Mouse (Mus musculus): Measurements from ENCODE around the gene Pcp4l1. TPM values are rescaled to one million over a fixed set of nuclear protein-coding genes. Genes with fewer than 3 reads are reported as not detected.

Gene Pcp4l1
- polyA plus RNA-seq, 1 experiment from 2014 or later: 7.3 TPM

DNA sequence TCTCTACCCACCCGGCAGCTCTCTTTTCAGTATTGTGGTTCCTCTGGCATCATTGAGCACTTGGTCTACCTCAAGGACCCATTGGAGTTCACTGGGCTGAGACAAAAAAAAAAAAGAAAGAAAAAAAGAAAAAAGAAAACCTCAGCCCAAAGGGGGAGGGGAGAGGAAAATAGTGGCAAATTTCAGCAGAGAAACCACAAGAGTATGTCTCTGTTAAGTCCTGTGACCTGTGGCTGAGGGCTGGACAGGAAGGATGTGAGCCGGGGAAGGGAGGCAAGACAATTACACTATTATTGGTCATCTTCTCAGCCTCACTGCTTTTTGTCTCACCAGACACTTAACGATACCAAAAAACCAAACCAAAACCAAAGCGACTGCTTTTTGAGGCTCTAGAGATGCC is 35.8 kb upstream of the Pcp4l1 start:
- H3K4me3 ChIP-seq: no peak overlapping the region
- H3K36me3 ChIP-seq (replicated peaks): peaks cover 39% of the 10 kb centered on the region
- WGBS: 69% methylated on average over 4 of the region's 4 CpGs
- H3K27me3 ChIP-seq (ENCODE audit: poor library complexity, severe bottlenecking): no peaks in the 10 kb centered on the region
- H3K27ac ChIP-seq: no peak overlapping the region
- DNase-seq (ENCODE audit: extremely low spot score, low spot score): no peak
- no peaks in the 10 kb centered on the region for H3K9me3 ChIP-seq
- H3K4me1 ChIP-seq: peaks cover 26% of the 10 kb centered on the region

DNA sequence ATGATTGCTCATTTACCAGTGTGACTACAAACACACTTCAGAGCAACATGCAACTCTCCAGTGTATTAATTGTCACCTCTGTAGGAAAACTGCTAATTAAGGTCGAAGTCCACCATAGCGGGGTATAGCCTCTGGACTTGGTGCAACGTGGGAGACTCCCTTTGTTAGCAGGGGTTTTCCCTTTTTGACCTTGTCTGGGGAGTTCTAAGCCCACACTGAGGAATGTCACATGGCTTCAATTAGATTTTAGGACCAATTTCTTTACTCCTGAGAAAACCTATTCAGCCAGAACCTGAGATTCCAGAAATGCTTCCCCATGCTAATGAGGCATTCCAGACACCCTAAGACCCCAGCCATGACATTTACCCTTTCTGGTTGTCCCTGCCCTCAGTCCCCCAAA is 34.1 kb upstream of the Pcp4l1 start:
- H3K27me3 ChIP-seq (ENCODE audit: poor library complexity, severe bottlenecking): no peaks in the 10 kb centered on the region
- H3K4me3 ChIP-seq: no peak overlapping the region
- WGBS: 30% methylated on average over 3 of the region's 3 CpGs
- H3K27ac ChIP-seq: peak overlapping the region; percentile 72
- peaks cover 23% of the 10 kb centered on the region for H3K36me3 ChIP-seq (replicated peaks)
- DNase-seq (ENCODE audit: extremely low spot score, low spot score): no peak
- H3K4me1 ChIP-seq: peaks cover 29% of the 10 kb centered on the region
- no peaks in the 10 kb centered on the region for H3K9me3 ChIP-seq

DNA sequence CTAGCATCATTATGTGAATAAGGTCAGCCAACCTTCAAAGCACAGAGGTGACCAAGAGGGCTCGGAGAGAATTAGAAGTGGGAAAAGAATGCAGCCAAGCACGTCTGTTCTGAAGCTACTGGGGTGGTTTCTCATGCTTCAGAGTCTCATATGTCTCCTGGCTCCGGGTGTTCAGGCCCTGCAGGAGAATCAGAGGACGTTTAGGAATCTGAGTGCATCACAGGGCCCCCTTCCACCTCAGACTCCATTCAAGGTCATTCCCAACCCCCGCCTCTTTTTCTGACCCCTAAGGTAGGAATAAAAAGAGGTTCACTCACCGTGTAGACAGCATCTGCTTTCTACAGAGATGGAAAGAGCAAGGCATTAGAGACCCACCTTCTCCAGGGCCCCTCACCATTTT is 33.7 kb upstream of the Pcp4l1 start:
- no peaks in the 10 kb centered on the region for H3K27me3 ChIP-seq (ENCODE audit: poor library complexity, severe bottlenecking)
- H3K27ac ChIP-seq: peak overlapping the region; percentile 72
- peaks cover 18% of the 10 kb centered on the region for H3K36me3 ChIP-seq (replicated peaks)
- DNase-seq (ENCODE audit: extremely low spot score, low spot score): no peak
- no peaks in the 10 kb centered on the region for H3K9me3 ChIP-seq
- H3K4me1 ChIP-seq: peaks cover 33% of the 10 kb centered on the region
- H3K4me3 ChIP-seq: no peak overlapping the region; the same call in 1 of the 2 replicates
- 35% methylated on average over 6 of the region's 6 CpGs for WGBS

- WGBS: 82% methylated on average over 1 of the region's 1 CpGs
- Histone ChIP-seq H3K27me3 (ENCODE audit: poor library complexity, severe bottlenecking) (no peaks in the 10 kb centered on the region), H3K4me1 (peaks cover 38% of the 10 kb centered on the region), H3K27ac (no peak overlapping the region), H3K9me3 (no peaks in the 10 kb centered on the region), H3K36me3 (replicated peaks) (no peaks in the 10 kb centered on the region), H3K4me3 (no peak overlapping the region)
- no peak for DNase-seq (ENCODE audit: extremely low spot score, low spot score)
Measured at GRCm38 (mm10) chr1:171227879-171228278, 31.8 kb upstream of the Pcp4l1 start.

DNA sequence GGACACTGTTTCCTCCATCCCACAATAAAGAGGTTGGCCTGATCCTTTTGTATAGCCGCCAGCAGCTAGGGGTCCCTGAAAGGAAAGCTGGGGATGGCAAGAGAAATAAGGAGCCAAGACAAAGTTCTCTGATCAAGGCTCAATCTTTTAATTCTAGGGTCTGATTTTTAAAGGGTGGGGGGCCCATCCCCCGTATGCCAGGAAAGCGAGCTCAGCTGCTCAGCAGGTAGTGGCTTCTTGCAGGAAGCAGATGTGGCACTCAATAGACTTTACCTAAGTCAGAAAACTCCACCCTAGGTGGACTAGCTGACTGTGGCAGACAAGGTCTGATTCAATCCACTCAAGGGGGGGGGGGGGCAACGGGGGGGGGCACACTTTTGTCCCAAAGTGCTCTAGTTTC is 30.7 kb upstream of the Pcp4l1 start:
- no peaks in the 10 kb centered on the region for H3K27me3 ChIP-seq (ENCODE audit: poor library complexity, severe bottlenecking)
- H3K36me3 ChIP-seq (replicated peaks): no peaks in the 10 kb centered on the region
- no peaks in the 10 kb centered on the region for H3K9me3 ChIP-seq
- H3K4me1 ChIP-seq: peaks cover 44% of the 10 kb centered on the region
- no peak overlapping the region for H3K4me3 ChIP-seq
- DNase-seq (ENCODE audit: extremely low spot score, low spot score): no peak
- no peak overlapping the region for H3K27ac ChIP-seq
- WGBS: 43% methylated on average over 4 of the region's 4 CpGs

- H3K9me3 ChIP-seq: no peaks in the 10 kb centered on the region
- WGBS: 84% methylated on average over 5 of the region's 5 CpGs
- peaks cover 45% of the 10 kb centered on the region for H3K4me1 ChIP-seq
- no peak within 1 kb of the TSS for H3K4me3 ChIP-seq
- H3K36me3 ChIP-seq (replicated peaks): peaks cover 8% of the 10 kb centered on the region
- H3K27me3 ChIP-seq (ENCODE audit: poor library complexity, severe bottlenecking): no peaks in the 10 kb centered on the region
- DNase-seq (ENCODE audit: extremely low spot score, low spot score): no peak
- no peak within 1 kb of the TSS for H3K27ac ChIP-seq
Measured at GRCm38 (mm10) chr1:171224857-171225256, 28.8 kb upstream of the Pcp4l1 start, which contains the start of gene Apoa2. Gene Apoa2 (plus strand): TSS chr1:171225054.

DNA sequence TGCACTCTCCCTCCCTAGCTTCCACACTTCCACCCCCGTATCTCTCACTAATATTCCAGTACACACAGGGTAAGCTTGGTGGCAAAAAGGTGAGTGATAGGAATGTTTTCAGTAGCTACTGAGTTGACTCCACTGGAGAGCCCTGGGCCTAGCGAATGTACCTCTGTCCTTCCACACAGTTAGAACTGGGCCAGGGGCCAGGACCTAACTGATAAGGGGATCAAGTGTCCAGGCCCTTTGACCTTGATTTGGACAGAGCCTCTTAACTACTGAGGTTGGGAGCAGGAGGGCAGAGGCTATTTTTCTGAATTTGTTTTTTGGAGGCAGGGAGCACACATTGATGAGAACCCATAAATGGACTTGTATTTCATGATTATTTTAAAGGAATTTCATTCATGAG is 27.7 kb upstream of the Pcp4l1 start:
- Histone ChIP-seq H3K27me3 (ENCODE audit: poor library complexity, severe bottlenecking) (no peaks in the 10 kb centered on the region), H3K27ac (no peak overlapping the region), H3K9me3 (no peaks in the 10 kb centered on the region), H3K4me1 (peaks cover 37% of the 10 kb centered on the region), H3K36me3 (replicated peaks) (peaks cover 19% of the 10 kb centered on the region), H3K4me3 (no peak overlapping the region)
- DNase-seq (ENCODE audit: extremely low spot score, low spot score): no peak
- 84% methylated on average over 2 of the region's 2 CpGs for WGBS

DNA sequence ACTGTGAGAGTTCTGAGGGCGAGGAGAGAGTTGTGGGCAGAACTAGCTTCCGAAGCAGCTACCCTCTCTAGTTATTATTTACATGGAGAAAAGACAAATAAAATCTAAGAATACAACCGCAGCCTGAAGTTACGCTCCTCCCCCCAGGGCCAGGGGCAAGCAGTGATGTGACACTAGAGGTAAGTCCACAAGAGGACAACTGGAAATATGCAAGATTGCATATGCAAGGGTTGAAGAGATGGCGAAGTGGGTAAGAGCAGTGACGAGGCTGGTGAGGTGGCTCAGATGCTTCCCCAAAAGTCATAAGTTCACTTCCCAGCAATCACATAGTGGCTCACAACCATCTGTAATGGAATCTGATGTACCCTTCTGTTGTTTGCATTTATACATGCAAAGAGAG is 27.1 kb upstream of the Pcp4l1 start:
- 85% methylated on average over 6 of the region's 6 CpGs for WGBS
- H3K27ac ChIP-seq: peak overlapping the region; percentile 88
- peak overlapping the region; percentile 73 for H3K4me3 ChIP-seq

GRCm38 (mm10) chr1:171222238-171223155 is 26.4 kb upstream of the Pcp4l1 start, which contains the start of gene Tomm40l:
Gene Tomm40l (minus strand): TSS chr1:171222514.
- WGBS: 3% methylated on average over 28 of the region's 28 CpGs
- Histone ChIP-seq H3K27me3 (ENCODE audit: poor library complexity, severe bottlenecking) (no peaks in the 10 kb centered on the region), H3K9me3 (no peaks in the 10 kb centered on the region), H3K4me1 (peaks cover 33% of the 10 kb centered on the region), H3K36me3 (replicated peaks) (peaks cover 27% of the 10 kb centered on the region), H3K4me3 (peak within 1 kb of the TSS; percentile 73), H3K27ac (peak within 1 kb of the TSS; percentile 88)
- DNase-seq (ENCODE audit: extremely low spot score, low spot score): peak; percentile 95

More for the DNA sequence above, 27.1 kb upstream of the Pcp4l1 start:
- no peaks in the 10 kb centered on the region for H3K9me3 ChIP-seq
- H3K4me1 ChIP-seq: peaks cover 33% of the 10 kb centered on the region
- no peak for DNase-seq (ENCODE audit: extremely low spot score, low spot score)
- H3K36me3 ChIP-seq (replicated peaks): peaks cover 25% of the 10 kb centered on the region
- H3K27me3 ChIP-seq (ENCODE audit: poor library complexity, severe bottlenecking): no peaks in the 10 kb centered on the region

DNA sequence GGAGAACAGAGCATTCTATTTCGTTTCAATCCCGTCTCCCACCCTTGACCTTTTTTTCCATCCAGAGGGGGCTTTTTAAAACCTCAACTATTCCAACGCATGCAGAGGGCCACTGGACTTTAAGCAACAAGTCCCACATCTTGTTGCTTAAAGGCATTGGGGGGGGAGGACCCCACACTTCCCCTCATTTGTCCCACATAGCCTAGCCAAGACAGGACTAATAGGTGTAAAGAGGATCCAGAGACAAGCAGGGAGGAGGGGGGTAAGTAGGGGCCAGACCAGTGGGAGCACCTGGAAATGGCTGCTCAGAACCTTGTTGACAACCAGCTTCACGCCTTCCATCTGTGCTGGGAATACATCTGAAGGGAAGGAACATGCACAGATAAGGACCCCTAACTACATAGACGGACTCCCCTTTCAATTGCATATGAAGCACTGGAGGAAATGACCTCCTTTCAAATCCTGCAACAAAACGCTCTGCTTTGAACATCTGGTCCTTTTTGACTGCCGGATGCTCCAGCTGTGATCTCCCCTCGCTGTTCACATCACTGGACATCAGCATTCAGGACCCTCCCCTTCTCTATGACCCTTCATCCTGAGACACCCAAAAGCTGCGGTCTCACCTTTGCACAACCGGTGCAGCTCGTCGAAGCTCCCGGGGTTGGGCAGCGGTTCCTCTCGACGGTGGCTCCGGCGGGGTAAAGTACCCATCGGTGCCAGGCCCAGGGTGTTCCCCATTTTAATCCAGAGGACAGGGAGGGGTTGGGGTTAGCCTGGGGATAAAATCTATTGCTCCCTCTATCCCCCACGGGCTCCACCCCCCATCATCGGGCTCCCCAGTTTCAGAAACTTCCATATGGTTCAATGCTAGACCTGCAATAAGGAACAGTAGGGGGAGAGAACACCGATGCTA is 25.5 kb upstream of the Pcp4l1 start:
- peaks cover 27% of the 10 kb centered on the region for H3K36me3 ChIP-seq (replicated peaks)
- DNase-seq (ENCODE audit: extremely low spot score, low spot score): peak; percentile 34
- peaks cover 29% of the 10 kb centered on the region for H3K4me1 ChIP-seq
- H3K9me3 ChIP-seq: no peaks in the 10 kb centered on the region
- 10% methylated on average over 22 of the region's 22 CpGs for WGBS
- no peaks in the 10 kb centered on the region for H3K27me3 ChIP-seq (ENCODE audit: poor library complexity, severe bottlenecking)
- H3K27ac ChIP-seq: peak overlapping the region; percentile 88
- H3K4me3 ChIP-seq: peak overlapping the region; percentile 73

DNA sequence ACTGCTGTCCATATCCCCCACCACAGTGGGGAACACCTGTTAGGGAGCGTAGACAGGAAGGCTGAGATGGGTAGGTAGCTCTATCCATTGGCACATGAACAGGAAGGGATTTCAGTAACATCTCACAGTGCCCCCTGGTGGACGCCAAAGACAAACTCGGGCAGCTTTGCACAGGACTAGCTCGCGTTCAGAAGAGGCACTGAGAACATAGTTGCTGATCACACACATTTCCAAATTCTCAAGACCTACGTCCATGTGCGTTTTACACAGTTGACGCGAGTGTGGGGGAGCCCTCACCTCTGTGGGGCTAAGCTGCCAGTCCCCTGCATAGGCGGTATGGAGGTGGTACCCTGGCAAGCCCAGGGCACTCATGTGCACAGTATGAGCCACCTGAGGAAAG is 24.8 kb upstream of the Pcp4l1 start:
- H3K36me3 ChIP-seq (replicated peaks): peaks cover 27% of the 10 kb centered on the region
- peak overlapping the region; percentile 73 for H3K4me3 ChIP-seq
- 10% methylated on average over 10 of the region's 10 CpGs for WGBS
- DNase-seq (ENCODE audit: extremely low spot score, low spot score): peak; percentile 84
- H3K27ac ChIP-seq: 0 out of 2 replicates have a peak overlapping the region, but pooled peaks have one; percentile 88
- H3K4me1 ChIP-seq: peaks cover 29% of the 10 kb centered on the region
- no peaks in the 10 kb centered on the region for H3K9me3 ChIP-seq
- H3K27me3 ChIP-seq (ENCODE audit: poor library complexity, severe bottlenecking): no peaks in the 10 kb centered on the region

GRCm38 (mm10) chr1:171216241-171216955 is 20.3 kb upstream of the Pcp4l1 start:
- 91% methylated on average over 18 of the region's 18 CpGs for WGBS
- Histone ChIP-seq H3K27me3 (ENCODE audit: poor library complexity, severe bottlenecking) (peaks cover 3% of the 10 kb centered on the region; the same call in 1 of the 2 replicates), H3K27ac (no peak overlapping the region), H3K4me3 (no peak overlapping the region), H3K4me1 (peaks cover 20% of the 10 kb centered on the region), H3K36me3 (replicated peaks) (peaks cover 27% of the 10 kb centered on the region), H3K9me3 (no peaks in the 10 kb centered on the region)
- DNase-seq (ENCODE audit: extremely low spot score, low spot score): no peak

All from forebrain, embryonic 10.5 days (tissue).